Mouse (Mus musculus) megakaryocyte, embryonic 14.5 days (primary cell): ENCODE data around the gene Fbxl13.

Experiments
- FLI1 ChIP-seq: IDR thresholded peaks from 2 replicates; pipeline ENCODE4 v1.6.1; 2012; ENCODE audit warnings: low read length, inconsistent platforms, mixed read lengths
- GATA1 ChIP-seq: IDR thresholded peaks from 3 replicates; pipeline ENCODE4 v1.6.1; 2012; ENCODE audit warnings: mixed read lengths, low read length, inconsistent platforms, borderline replicate concordance

DNA sequence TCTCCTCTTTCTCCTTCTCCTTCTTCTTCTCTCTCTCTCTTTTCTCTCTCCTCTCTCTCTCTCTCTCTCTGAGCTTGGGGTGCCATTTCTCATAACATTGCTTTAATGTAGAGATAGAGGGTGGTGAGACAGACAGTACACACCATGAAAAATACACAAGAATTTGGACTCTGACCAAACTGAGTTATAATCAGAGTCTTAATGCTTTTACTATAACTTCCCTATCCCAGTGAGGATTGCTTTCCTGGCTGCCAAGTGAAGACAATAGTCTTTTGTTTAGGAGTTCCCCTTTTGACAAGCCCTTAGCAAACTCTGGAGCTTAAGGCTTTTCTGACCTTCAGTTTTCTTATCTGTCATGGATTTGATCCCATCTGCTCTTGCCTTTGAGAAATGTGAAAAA, 100.2 kb downstream of the Fbxl13 start:
- no peak for TF ChIP-seq GATA1
- TF ChIP-seq FLI1, result no peak
